Mouse (Mus musculus) thymus, adult 2 months (tissue): ENCODE results near the gene F2r.

Source experiments
- CTCF ChIP-seq: fragments of 200-500 bp; IDR thresholded peaks from 2 replicates; pipeline ENCODE4 v1.5.1; 2012; ENCODE audit warnings: mild to moderate bottlenecking, control low read depth, low read length, moderate library complexity, borderline replicate concordance; ENCODE audit not compliant: control insufficient read depth, poor library complexity, insufficient read depth; ENCODE audit errors: extremely low read depth
- POLR2A ChIP-seq: fragments of 200-500 bp; IDR thresholded peaks from 2 replicates; pipeline ENCODE4 v1.6.1; 2012; ENCODE audit warnings: mild to moderate bottlenecking, low read length, control low read depth, moderate library complexity; ENCODE audit not compliant: control insufficient read depth, poor library complexity, insufficient read depth; ENCODE audit errors: extremely low read depth

DNA sequence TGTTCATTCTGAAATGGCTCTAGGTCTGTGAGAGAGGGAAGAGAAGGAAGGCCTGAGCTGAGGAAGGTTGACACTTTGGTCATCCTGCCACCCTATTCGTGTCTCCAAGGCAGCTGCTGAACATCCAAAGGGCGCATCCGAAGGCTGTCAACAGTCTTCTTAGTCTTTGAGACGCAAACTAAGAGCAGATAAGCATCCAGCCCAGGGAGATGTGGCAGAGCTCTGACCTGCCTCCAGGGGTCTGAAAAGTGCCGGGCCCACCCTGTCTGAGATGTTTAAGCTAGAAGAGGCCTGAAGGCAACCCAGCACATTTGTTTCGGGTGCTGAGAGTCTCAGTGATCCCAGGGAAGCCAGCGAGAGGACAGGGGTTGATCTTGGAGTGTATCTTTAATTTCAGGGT is 61.0 kb downstream of the F2r start:
- no peak for TF ChIP-seq CTCF
- TF ChIP-seq POLR2A = no peak
